Mouse (Mus musculus): ENCODE results near the gene Aff4. TPM values are rescaled to one million over a fixed set of nuclear protein-coding genes. Genes with fewer than 3 reads are reported as not detected.
"Not testable (repeated sequence)": the region's sequence is repeated elsewhere in the genome, so short reads cannot be mapped to it uniquely, and the experiment has no call there.

The Aff4 gene
- polyA plus RNA-seq, 1 experiment from 2014 or later = 20.4 TPM

DNA sequence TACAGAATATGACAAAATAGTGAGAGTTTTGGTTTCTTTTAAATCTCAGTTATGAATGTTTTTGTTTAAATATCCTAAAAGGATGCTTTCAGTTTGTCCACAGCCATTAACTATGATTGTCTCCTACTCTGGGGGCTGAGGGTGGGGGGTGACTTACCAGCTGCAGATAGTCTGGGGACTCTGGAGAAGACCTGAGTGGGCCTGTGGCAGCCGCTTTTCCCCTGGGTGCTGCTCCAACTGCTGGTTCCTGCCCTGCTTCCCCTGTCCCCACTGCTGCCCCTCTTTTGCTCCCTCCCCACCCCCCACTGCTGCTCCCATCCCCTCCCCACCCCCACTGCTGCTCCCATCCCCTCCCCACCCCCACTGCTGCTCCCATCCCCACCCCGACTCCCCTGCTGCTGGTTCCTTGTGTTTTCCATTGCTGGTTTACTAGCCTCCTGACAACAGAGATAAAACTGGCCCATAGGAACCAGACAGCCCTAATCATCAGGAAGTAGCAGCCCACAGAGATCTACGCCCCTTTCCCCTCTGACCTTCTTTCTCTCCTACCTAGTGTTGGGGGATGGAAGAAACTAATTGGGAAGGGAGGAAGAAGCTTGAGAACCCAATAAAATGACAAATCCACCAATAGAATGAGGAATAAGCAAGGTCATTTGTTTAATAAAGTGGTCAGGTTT is 15.0 kb upstream of the Aff4 start:
- no peak overlapping the region for H3K4me2 ChIP-seq (ENCODE audit: low read depth, low read length)
- H3K9ac ChIP-seq (ENCODE audit: low read depth, low read length) = no peak overlapping the region
- no peak overlapping the region for H3K4me3 ChIP-seq (ENCODE audit: low read length)
- WGBS = 31% methylated on average over 3 of the region's 3 CpGs
- H3K36me3 ChIP-seq (ENCODE audit: control insufficient read depth, insufficient read depth, low read length) = no peaks in the 10 kb centered on the region; the same call in 1 of the 2 replicates
- no peak overlapping the region for H3K27ac ChIP-seq (ENCODE audit: low read length)
- H3K9me3 ChIP-seq (ENCODE audit: control insufficient read depth, low read length) = no peaks in the 10 kb centered on the region
- H3K27me3 ChIP-seq (replicated peaks; ENCODE audit: control insufficient read depth, insufficient read depth, low read length) = no peaks in the 10 kb centered on the region
- ATAC-seq = no peak
- no peaks in the 10 kb centered on the region for H3K4me1 ChIP-seq (ENCODE audit: control insufficient read depth, insufficient read depth, low read length)

DNA sequence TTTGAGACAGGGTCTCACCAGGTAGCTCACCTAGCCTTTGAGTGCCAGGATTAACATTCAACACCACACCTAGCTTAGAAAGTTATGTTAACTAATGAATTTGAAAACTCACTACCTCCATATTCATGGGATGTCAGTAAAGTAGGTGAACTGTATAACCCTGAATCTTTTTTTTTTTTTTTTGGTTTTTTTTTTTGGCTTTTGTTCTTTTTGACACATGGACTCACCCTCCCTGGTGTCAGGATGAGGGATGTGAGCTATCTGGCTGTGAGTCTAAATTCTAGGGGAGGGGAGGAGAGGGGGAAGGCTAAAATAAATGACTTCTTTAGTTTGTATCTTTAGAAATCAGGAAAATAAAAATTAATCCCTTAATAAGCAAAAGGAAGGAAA is 14.5 kb upstream of the Aff4 start:
- ATAC-seq = no peak
- Histone ChIP-seq H3K9ac (ENCODE audit: low read depth, low read length) (no peak overlapping the region), H3K4me1 (ENCODE audit: control insufficient read depth, insufficient read depth, low read length) (no peaks in the 10 kb centered on the region), H3K27me3 (replicated peaks; ENCODE audit: control insufficient read depth, insufficient read depth, low read length) (no peaks in the 10 kb centered on the region), H3K4me3 (ENCODE audit: low read length) (no peak overlapping the region), H3K4me2 (ENCODE audit: low read depth, low read length) (no peak overlapping the region), H3K9me3 (ENCODE audit: control insufficient read depth, low read length) (no peaks in the 10 kb centered on the region), H3K36me3 (ENCODE audit: control insufficient read depth, insufficient read depth, low read length) (no peaks in the 10 kb centered on the region; the same call in 1 of the 2 replicates), H3K27ac (ENCODE audit: low read length) (no peak overlapping the region)

DNA sequence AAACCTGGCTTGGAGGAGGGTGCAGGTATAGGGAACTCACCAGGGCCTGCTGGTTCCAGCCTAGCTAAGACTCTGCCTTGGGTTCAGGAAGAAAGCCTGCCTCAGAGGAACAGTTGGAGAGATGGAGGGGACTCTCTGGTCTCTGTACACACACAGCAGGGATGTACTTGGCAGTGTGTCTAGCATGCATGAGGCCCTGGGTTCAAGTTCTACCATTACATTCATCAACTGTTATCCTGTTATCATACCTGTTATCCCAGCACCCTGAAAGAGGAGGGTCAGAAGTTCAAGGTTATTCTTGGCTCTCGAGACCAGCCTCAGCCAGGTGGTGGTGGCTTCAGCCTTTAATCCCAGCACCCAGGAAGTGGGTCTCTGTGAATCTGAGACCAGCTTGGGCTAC is 13.7 kb upstream of the Aff4 start:
- no peak for ATAC-seq
- Histone ChIP-seq H3K4me3 (ENCODE audit: low read length) (no peak overlapping the region), H3K4me1 (ENCODE audit: control insufficient read depth, insufficient read depth, low read length) (no peaks in the 10 kb centered on the region), H3K9me3 (ENCODE audit: control insufficient read depth, low read length) (no peaks in the 10 kb centered on the region), H3K9ac (ENCODE audit: low read depth, low read length) (no peak overlapping the region), H3K27ac (ENCODE audit: low read length) (no peak overlapping the region), H3K36me3 (ENCODE audit: control insufficient read depth, insufficient read depth, low read length) (no peaks in the 10 kb centered on the region; the same call in 1 of the 2 replicates), H3K4me2 (ENCODE audit: low read depth, low read length) (no peak overlapping the region), H3K27me3 (replicated peaks; ENCODE audit: control insufficient read depth, insufficient read depth, low read length) (no peaks in the 10 kb centered on the region)
- WGBS = 67% methylated on average over 1 of the region's 1 CpGs

DNA sequence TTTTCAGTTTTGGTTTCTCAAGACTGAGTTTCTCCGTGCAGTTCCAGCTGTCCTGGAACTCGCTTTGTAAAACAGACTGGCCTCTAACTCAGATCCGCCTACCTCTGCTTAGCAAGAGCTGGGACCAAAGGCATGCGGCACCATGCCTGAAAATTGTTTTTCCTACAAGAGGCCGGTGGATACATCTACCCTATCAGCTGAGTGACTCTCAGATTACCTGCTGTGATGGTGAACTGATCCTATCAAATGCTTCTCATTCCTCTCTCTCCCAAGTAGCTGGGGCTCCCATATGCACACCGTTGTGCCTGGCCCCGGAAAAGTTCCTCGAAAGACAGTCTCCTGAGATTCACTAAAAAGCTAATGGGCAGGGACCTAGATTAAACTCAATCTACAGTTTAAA is 12.9 kb upstream of the Aff4 start:
- no peak overlapping the region for H3K27ac ChIP-seq (ENCODE audit: low read length)

DNA sequence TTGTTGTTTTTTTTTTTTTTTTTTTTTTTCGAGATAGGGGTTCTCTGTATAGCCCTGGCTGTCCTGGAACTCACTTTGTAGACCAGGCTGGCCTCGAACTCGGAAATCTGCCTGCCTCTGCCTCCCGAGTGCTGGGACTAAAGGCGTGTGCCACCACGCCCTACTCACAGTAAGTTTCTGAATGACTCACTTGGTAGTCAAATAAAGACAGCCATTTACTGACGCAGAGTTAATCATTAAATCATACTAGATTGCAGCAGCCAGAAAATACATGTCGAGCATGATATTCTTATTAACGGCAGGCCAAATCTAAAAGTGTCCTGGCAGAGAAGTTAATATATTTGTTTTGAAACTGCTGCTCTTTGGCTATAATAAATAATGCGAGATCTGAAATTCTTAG is 9.6 kb upstream of the Aff4 start:
- whole genome bisulfite sequencing = 72% methylated on average over 10 of the region's 10 CpGs
- H3K27me3 ChIP-seq (replicated peaks; ENCODE audit: control insufficient read depth, insufficient read depth, low read length); H3K27ac ChIP-seq (ENCODE audit: low read length); H3K4me3 ChIP-seq (ENCODE audit: low read length); H3K36me3 ChIP-seq (ENCODE audit: control insufficient read depth, insufficient read depth, low read length); H3K4me1 ChIP-seq (ENCODE audit: control insufficient read depth, insufficient read depth, low read length); ATAC-seq; H3K9me3 ChIP-seq (ENCODE audit: control insufficient read depth, low read length); H3K4me2 ChIP-seq (ENCODE audit: low read depth, low read length); H3K9ac ChIP-seq (ENCODE audit: low read depth, low read length): not testable (repeated sequence)

More for the DNA sequence above, 12.9 kb upstream of the Aff4 start:
- WGBS = 73% methylated on average over 8 of the region's 8 CpGs
- no peaks in the 10 kb centered on the region for H3K9me3 ChIP-seq (ENCODE audit: control insufficient read depth, low read length)
- no peaks in the 10 kb centered on the region for H3K27me3 ChIP-seq (replicated peaks; ENCODE audit: control insufficient read depth, insufficient read depth, low read length)
- no peak overlapping the region for H3K4me2 ChIP-seq (ENCODE audit: low read depth, low read length)
- no peak overlapping the region for H3K4me3 ChIP-seq (ENCODE audit: low read length)
- no peaks in the 10 kb centered on the region for H3K36me3 ChIP-seq (ENCODE audit: control insufficient read depth, insufficient read depth, low read length)
- ATAC-seq = no peak
- no peak overlapping the region for H3K9ac ChIP-seq (ENCODE audit: low read depth, low read length)
- H3K4me1 ChIP-seq (ENCODE audit: control insufficient read depth, insufficient read depth, low read length) = no peaks in the 10 kb centered on the region

DNA sequence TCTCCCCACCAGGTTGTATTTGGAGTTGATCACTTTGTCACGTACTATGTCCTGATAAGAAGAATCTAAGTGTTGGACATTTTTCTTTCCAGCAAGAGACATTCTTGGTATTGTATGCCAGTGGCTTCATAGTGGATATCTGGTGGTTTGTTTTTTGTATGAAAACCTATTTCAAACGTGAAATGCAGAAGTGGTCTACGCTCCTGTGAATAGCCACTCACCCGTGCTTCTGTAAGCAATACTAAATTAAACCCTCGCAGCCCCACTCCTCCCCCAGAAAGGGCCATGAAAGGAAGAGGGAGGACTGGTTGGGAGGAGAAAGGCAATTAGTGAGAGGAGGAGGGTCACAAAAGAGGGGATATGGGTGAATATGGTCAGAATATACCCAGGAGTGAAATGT is 7.9 kb upstream of the Aff4 start:
- Histone ChIP-seq H3K36me3 (ENCODE audit: control insufficient read depth, insufficient read depth, low read length) (no peaks in the 10 kb centered on the region), H3K27ac (ENCODE audit: low read length) (no peak overlapping the region), H3K4me3 (ENCODE audit: low read length) (no peak overlapping the region), H3K9ac (ENCODE audit: low read depth, low read length) (no peak overlapping the region), H3K4me1 (ENCODE audit: control insufficient read depth, insufficient read depth, low read length) (0 out of 2 replicates have a peak, but pooled peaks cover 2% of the 10 kb centered on the region), H3K27me3 (replicated peaks; ENCODE audit: control insufficient read depth, insufficient read depth, low read length) (no peaks in the 10 kb centered on the region), H3K9me3 (ENCODE audit: control insufficient read depth, low read length) (no peaks in the 10 kb centered on the region), H3K4me2 (ENCODE audit: low read depth, low read length) (no peak overlapping the region)
- WGBS = 59% methylated on average over 5 of the region's 5 CpGs
- ATAC-seq = no peak

DNA sequence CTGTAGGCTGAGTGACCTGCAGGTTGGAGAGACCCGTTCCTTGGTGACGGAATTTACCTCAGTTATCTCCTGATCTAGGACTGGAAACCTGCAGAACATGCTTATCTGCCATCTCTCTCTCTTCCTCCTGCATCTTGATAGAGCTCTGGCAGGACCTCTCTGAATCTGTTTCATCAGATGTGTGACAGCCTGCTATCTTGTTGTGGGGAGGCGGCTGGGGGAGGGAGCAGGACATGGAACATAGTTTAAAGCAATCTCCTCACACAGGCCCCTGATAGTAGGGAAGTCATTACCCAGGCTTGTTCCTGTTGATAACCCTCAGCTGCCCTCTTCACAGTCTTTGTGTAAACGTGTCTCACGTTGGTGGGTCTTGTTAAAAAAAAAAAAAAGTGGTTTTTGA is 5.3 kb upstream of the Aff4 start:
- H3K4me2 ChIP-seq (ENCODE audit: low read depth, low read length) = no peak overlapping the region
- no peaks in the 10 kb centered on the region for H3K27me3 ChIP-seq (replicated peaks; ENCODE audit: control insufficient read depth, insufficient read depth, low read length)
- H3K4me1 ChIP-seq (ENCODE audit: control insufficient read depth, insufficient read depth, low read length) = 0 out of 2 replicates have a peak, but pooled peaks cover 2% of the 10 kb centered on the region
- H3K9ac ChIP-seq (ENCODE audit: low read depth, low read length) = no peak overlapping the region
- H3K36me3 ChIP-seq (ENCODE audit: control insufficient read depth, insufficient read depth, low read length) = no peaks in the 10 kb centered on the region
- H3K27ac ChIP-seq (ENCODE audit: low read length) = no peak overlapping the region
- no peak overlapping the region for H3K4me3 ChIP-seq (ENCODE audit: low read length)
- WGBS = 19% methylated on average over 5 of the region's 5 CpGs
- H3K9me3 ChIP-seq (ENCODE audit: control insufficient read depth, low read length) = no peaks in the 10 kb centered on the region
- ATAC-seq = 0 out of 2 replicates have a peak, but pooled peaks have one; percentile 36

DNA sequence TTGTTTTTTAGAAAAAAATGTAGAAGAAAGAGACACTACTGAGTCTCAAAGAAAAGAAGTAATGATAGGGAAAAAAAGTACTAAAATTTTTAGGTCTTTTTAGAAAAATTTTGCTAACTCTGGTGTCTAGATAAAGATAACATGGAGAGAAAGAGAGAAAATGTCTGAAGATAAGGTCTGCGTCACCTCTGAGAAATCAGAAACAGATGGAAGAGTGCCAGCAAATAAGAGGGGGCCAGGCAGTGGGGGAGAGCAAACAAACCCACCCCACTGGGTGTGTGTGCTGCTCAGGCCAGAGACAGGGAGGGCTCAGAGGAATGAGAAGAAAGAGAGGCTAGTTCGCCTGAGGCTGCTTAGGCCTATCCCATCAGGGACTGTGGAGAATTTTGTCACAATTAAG is 4.9 kb upstream of the Aff4 start:
- H3K27ac ChIP-seq (ENCODE audit: low read length) = no peak overlapping the region
- ATAC-seq = no peak
- H3K9me3 ChIP-seq (ENCODE audit: control insufficient read depth, low read length) = no peaks in the 10 kb centered on the region
- no peaks in the 10 kb centered on the region for H3K36me3 ChIP-seq (ENCODE audit: control insufficient read depth, insufficient read depth, low read length)
- no peak overlapping the region for H3K9ac ChIP-seq (ENCODE audit: low read depth, low read length)
- no peaks in the 10 kb centered on the region for H3K27me3 ChIP-seq (replicated peaks; ENCODE audit: control insufficient read depth, insufficient read depth, low read length)
- H3K4me1 ChIP-seq (ENCODE audit: control insufficient read depth, insufficient read depth, low read length) = 0 out of 2 replicates have a peak, but pooled peaks cover 2% of the 10 kb centered on the region
- no peak overlapping the region for H3K4me3 ChIP-seq (ENCODE audit: low read length)
- H3K4me2 ChIP-seq (ENCODE audit: low read depth, low read length) = no peak overlapping the region
- WGBS = 28% methylated on average over 2 of the region's 2 CpGs

DNA sequence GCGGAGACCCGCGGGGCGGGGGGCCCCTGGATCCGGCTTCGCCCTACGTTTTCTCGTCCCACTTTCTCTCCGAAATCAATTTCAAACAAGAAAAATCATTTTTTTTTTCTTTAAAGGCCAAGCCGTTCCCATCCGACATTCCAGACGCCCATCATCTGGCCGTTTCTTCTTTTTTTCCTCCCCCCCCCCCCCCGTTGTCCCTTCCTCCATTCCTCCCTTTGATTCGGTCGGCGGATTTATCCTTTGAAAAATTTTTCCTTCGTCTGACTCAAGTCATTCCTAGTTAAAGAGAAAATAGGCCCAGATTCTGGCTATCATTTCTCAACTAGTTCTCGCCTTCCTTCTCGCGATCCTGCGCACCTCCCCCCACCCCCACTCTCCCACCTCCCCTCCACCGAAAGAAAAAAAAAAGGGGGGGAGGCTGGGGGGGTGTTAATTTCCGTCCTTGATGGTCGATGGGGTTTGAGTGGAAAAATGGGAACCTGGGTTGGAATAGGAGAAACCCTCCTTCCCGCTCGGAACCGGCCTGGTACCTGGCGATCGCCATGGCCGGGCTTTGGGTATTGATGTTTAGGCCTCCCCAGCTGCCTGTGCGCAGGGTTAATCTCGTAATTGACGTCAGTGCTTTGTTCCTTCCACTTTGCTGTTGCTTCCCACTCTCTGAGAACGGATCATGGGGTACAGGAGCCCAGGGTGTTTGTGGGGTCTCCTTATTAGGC is 750 bp downstream of the Aff4 start:
- WGBS = under 1% methylated on average over 35 of the region's 35 CpGs
- Histone ChIP-seq H3K27ac (ENCODE audit: low read length) (peak overlapping the region; percentile 95), H3K4me2 (ENCODE audit: low read depth, low read length) (peak overlapping the region; percentile 91), H3K36me3 (ENCODE audit: control insufficient read depth, insufficient read depth, low read length) (no peaks in the 10 kb centered on the region), H3K4me3 (ENCODE audit: low read length) (peak overlapping the region; percentile 84), H3K4me1 (ENCODE audit: control insufficient read depth, insufficient read depth, low read length) (peaks cover 3% of the 10 kb centered on the region; the same call in 1 of the 2 replicates), H3K27me3 (replicated peaks; ENCODE audit: control insufficient read depth, insufficient read depth, low read length) (no peaks in the 10 kb centered on the region), H3K9ac (ENCODE audit: low read depth, low read length) (peak overlapping the region; percentile 95), H3K9me3 (ENCODE audit: control insufficient read depth, low read length) (no peaks in the 10 kb centered on the region)
- no peak for ATAC-seq
